Mouse (Mus musculus) forebrain, embryonic 15.5 days (tissue): Measurements from ENCODE around the gene Spata2. TPM values are rescaled to one million over a fixed set of nuclear protein-coding genes. Genes with fewer than 3 reads are reported as not detected.

Experiments
- polyA plus RNA-seq: library from polyadenylated mRNA; unstranded; fragments of >200 nt; fragmentation: Nextera tagmentation; extraction: Ambion mirVana; gene quantifications from 2 replicates; pipeline ENCODE4 v1.2.1, GENCODE M21; 2015

The Spata2 gene
- polyA plus RNA-seq, 1 experiment from 2014 or later, result 32.6 TPM

Other genes with a start within 250 kb of the Spata2 start
- 15.2 and 18.8 TPM in 2 replicates for gene B4galt5, start 143.7 kb downstream of the Spata2 start, polyA plus RNA-seq
- 20.4 and 23.1 TPM in 2 replicates for gene Slc9a8, start 71.2 kb downstream of the Spata2 start, polyA plus RNA-seq
- gene Rnf114, start 242 bp downstream of the Spata2 start, polyA plus RNA-seq, result 132 TPM in 2 replicates
- gene Snai1, start 45.3 kb upstream of the Spata2 start, polyA plus RNA-seq, result 2.1 and 2.7 TPM in 2 replicates
- 267 and 269 TPM in 2 replicates for gene Ube2v1, start 139.2 kb upstream of the Spata2 start, polyA plus RNA-seq
- gene Gm20431, start 168.6 kb upstream of the Spata2 start, polyA plus RNA-seq, result 8.6 and 12.3 TPM in 2 replicates
- gene Cebpb, start 196.0 kb upstream of the Spata2 start, polyA plus RNA-seq, result 1.6 and 1.8 TPM in 2 replicates
- gene Tmem189, start 196.9 kb upstream of the Spata2 start, polyA plus RNA-seq, result 30.1 and 31.5 TPM in 2 replicates